Mouse (Mus musculus): ENCODE measurements around the gene Srsf2. TPM values are rescaled to one million over a fixed set of nuclear protein-coding genes. Genes with fewer than 3 reads are reported as not detected.

Gene Srsf2
- total and polyA plus RNA-seq, 2 experiments from 2014 or later, result 253 to 454 TPM

DNA sequence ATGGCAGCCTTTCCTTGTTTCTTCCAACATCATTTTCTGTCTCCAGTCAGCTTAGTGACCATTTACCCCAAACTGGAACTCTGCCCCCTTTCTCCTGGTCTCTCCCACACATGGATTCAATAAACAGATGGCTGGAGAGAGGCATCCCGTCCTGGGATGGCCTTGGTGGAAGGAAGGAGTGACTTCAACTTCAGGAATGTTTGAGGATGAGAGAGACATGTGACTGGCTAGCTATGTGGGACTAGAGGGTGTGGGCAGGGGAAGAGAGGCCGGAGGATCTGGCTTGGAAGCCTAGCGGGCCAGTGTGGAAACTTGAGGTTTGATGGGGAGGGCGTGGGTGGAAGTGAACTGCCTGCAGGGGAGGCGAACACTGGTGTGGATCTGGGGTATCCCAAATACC is 36.1 kb downstream of the Srsf2 start:
- no peak overlapping the region for H3K9ac ChIP-seq (replicated peaks; ENCODE audit: low read length)
- no peak for TF ChIP-seq CTCF (IDR thresholded peaks at IDR 0.05; ENCODE audit: low read depth)
- H3K9me3 ChIP-seq (ENCODE audit: low read length), result no peaks in the 10 kb centered on the region
- 88% methylated on average over 5 of the region's 5 CpGs for WGBS
- no peak overlapping the region for H3K27ac ChIP-seq
- H3K4me1 ChIP-seq (ENCODE audit: insufficient read depth, low read length), result peaks cover 28% of the 10 kb centered on the region
- ATAC-seq (no peak), DNase-seq (ENCODE audit: low spot score) (no peak)
- H3K27me3 ChIP-seq (ENCODE audit: insufficient read depth, low read length), result no peaks in the 10 kb centered on the region
- H3K36me3 ChIP-seq (ENCODE audit: insufficient read depth, low read length), result no peaks in the 10 kb centered on the region
- H3K4me3 ChIP-seq (ENCODE audit: low read length), result no peak overlapping the region
- no peak overlapping the region for H3K4me2 ChIP-seq (ENCODE audit: low read depth, low read length)

- H3K4me3 ChIP-seq (ENCODE audit: low read length), result no peak overlapping the region
- no peaks in the 10 kb centered on the region for H3K27me3 ChIP-seq (ENCODE audit: insufficient read depth, low read length)
- H3K27ac ChIP-seq, result peak overlapping the region; percentile 95
- ATAC-seq (no peak), DNase-seq (ENCODE audit: low spot score) (peak; percentile 40)
- WGBS, result 15% methylated on average over 7 of the region's 7 CpGs
- no peaks in the 10 kb centered on the region for H3K36me3 ChIP-seq (ENCODE audit: insufficient read depth, low read length)
- peaks cover 41% of the 10 kb centered on the region for H3K4me1 ChIP-seq (ENCODE audit: insufficient read depth, low read length)
- peak overlapping the region; percentile 28; the same call in 1 of the 2 replicates for H3K9ac ChIP-seq (replicated peaks; ENCODE audit: low read length)
- H3K9me3 ChIP-seq (ENCODE audit: low read length), result no peaks in the 10 kb centered on the region
- TF ChIP-seq CTCF (IDR thresholded peaks at IDR 0.05; ENCODE audit: low read depth), result 0 out of 2 replicates have a peak, but pooled peaks have one; percentile 0
- peak overlapping the region; percentile 10; the same call in 1 of the 2 replicates for H3K4me2 ChIP-seq (ENCODE audit: low read depth, low read length)
These were observed 37.9 kb downstream of the Srsf2 start for GRCm38 (mm10) chr11:116814884-116815415.

GRCm38 (mm10) chr11:116814076-116814883 is 38.6 kb downstream of the Srsf2 start:
- TF ChIP-seq CTCF (IDR thresholded peaks at IDR 0.05; ENCODE audit: low read depth), result no peak
- ATAC-seq (peak; percentile 19; the same call in 1 of the 2 replicates), DNase-seq (ENCODE audit: low spot score) (peak; percentile 84)
- Histone ChIP-seq H3K9me3 (ENCODE audit: low read length) (no peaks in the 10 kb centered on the region), H3K4me1 (ENCODE audit: insufficient read depth, low read length) (peaks cover 41% of the 10 kb centered on the region), H3K36me3 (ENCODE audit: insufficient read depth, low read length) (no peaks in the 10 kb centered on the region), H3K9ac (replicated peaks; ENCODE audit: low read length) (peak overlapping the region; percentile 28; the same call in 1 of the 2 replicates), H3K4me2 (ENCODE audit: low read depth, low read length) (peak overlapping the region; percentile 10; the same call in 1 of the 2 replicates), H3K4me3 (ENCODE audit: low read length) (no peak overlapping the region), H3K27me3 (ENCODE audit: insufficient read depth, low read length) (no peaks in the 10 kb centered on the region), H3K27ac (peak overlapping the region; percentile 95)
- 6% methylated on average over 20 of the region's 20 CpGs for WGBS

GRCm38 (mm10) chr11:116813610-116814009 is 39.3 kb downstream of the Srsf2 start:
- ATAC-seq, result no peak
- DNase-seq (ENCODE audit: low spot score), result no peak
- no peak for TF ChIP-seq CTCF (IDR thresholded peaks at IDR 0.05; ENCODE audit: low read depth)
- no peaks in the 10 kb centered on the region for H3K9me3 ChIP-seq (ENCODE audit: low read length)
- H3K27me3 ChIP-seq (ENCODE audit: insufficient read depth, low read length), result no peaks in the 10 kb centered on the region
- no peak overlapping the region for H3K4me3 ChIP-seq (ENCODE audit: low read length)
- H3K4me2 ChIP-seq (ENCODE audit: low read depth, low read length), result no peak overlapping the region
- WGBS, result 54% methylated on average over 13 of the region's 13 CpGs
- H3K27ac ChIP-seq, result peak overlapping the region; percentile 95
- H3K4me1 ChIP-seq (ENCODE audit: insufficient read depth, low read length), result peaks cover 43% of the 10 kb centered on the region
- peak overlapping the region; percentile 31; the same call in 1 of the 2 replicates for H3K9ac ChIP-seq (replicated peaks; ENCODE audit: low read length)
- H3K36me3 ChIP-seq (ENCODE audit: insufficient read depth, low read length), result no peaks in the 10 kb centered on the region

- 26% methylated on average over 21 of the region's 21 CpGs for WGBS
- peak; percentile 80 for DNase-seq (ENCODE audit: low spot score)
- H3K27me3 ChIP-seq (ENCODE audit: insufficient read depth, low read length), result no peaks in the 10 kb centered on the region
- ATAC-seq, result no peak
- no peaks in the 10 kb centered on the region for H3K36me3 ChIP-seq (ENCODE audit: insufficient read depth, low read length)
- 0 out of 2 replicates have a peak overlapping the region, but pooled peaks have one; percentile 7 for H3K4me2 ChIP-seq (ENCODE audit: low read depth, low read length)
- TF ChIP-seq CTCF (IDR thresholded peaks at IDR 0.05; ENCODE audit: low read depth), result peak; percentile 28; the same call in 1 of the 2 replicates
- no peak overlapping the region for H3K4me3 ChIP-seq (ENCODE audit: low read length)
- peaks cover 47% of the 10 kb centered on the region for H3K4me1 ChIP-seq (ENCODE audit: insufficient read depth, low read length)
- H3K9me3 ChIP-seq (ENCODE audit: low read length), result no peaks in the 10 kb centered on the region
- H3K27ac ChIP-seq, result peak overlapping the region; percentile 95
- H3K9ac ChIP-seq (replicated peaks; ENCODE audit: low read length), result peak overlapping the region; percentile 31
These were observed 39.9 kb downstream of the Srsf2 start for GRCm38 (mm10) chr11:116812793-116813529.
